Mouse (Mus musculus) adrenal gland (tissue): ENCODE measurements around the gene Mxd4.

Experiments used
- intact Hi-C: fragments of 180-260 bp; cut with DNase I; formaldehyde crosslinking; loops from one replicate; pipeline ENCODE4 v1.15.1; 2025

Gene Mxd4

DNA sequence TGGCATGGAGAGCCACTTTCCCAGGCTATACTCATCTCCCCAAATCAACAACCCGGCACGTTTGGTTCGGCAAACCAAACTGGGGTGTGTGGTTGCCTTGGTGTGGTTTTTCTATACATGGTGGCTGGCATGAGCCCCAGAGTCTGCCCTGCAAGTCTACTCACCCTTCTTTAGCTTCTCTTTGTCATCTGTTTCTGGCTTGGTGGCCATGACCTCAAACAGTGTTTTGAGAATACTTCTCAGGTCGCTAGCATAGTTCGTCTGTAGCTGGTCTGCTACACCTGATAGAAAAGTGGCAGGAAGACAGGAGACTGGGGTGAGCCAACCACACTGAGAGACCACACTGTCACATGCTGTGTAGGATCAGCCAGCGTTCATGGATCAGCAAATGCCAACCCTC is 11.1 kb upstream of the Mxd4 start:
- intact Hi-C loops = no loop called here

DNA sequence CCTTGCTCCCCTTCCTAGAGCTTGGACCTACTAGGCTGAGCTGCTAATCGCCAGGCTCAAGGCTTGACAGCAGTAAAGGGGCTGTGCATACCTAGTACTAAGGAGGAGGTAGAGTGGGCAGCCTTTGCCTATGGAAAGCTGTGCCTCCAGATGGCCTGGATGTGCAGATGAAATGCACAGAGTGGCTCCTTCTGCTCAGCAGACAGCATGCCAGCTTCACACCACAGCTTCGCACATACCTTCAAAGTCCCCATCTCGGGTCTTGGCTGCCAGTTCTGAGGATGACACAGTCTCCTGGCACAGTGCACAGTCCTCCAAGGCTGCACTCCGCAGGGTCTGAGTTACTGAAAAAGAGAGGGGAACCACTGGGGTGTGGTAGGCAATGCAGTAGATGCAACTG is 9.7 kb upstream of the Mxd4 start:
- intact Hi-C loops = no loop called here

DNA sequence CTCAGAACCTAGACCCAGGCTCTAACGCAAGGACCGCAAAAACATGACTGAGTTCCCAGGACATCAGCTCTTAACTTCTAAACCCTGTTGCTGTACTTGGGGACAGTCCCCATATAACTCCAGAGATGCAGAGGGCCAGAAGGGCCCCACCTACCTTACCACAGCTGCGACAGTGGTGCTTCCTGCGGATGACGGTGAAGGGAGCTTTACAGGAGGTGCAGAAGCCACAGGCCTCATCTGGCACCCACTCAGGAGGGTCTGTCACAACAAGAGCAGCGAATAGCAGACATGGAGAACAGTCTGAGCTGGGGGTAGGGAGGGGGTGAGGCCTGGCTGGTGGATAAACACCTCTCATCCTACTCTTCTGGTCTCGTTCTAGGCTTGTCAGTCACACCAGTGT is 8.9 kb upstream of the Mxd4 start:
- intact Hi-C loops = no loop called here

DNA sequence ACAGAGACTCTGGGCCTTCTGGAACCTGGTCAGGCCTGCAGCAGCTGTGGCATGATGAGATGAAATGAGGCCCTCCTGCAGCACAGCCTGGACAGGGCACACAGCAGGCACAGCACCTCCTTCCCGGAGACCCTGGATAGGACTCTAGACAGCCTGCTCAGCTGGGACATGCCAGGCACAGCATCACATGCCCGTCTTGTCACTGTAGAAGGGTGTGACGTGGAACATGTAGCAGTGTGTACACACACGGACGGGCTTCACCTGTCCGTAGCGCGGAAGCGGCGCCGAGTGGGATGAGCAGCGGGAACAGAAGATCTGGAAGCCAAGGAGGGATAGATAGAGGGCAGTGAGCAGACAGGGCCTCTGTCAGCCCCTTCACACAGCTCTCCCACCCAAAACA is 8.3 kb upstream of the Mxd4 start:
- intact Hi-C loops = no loop called here

DNA sequence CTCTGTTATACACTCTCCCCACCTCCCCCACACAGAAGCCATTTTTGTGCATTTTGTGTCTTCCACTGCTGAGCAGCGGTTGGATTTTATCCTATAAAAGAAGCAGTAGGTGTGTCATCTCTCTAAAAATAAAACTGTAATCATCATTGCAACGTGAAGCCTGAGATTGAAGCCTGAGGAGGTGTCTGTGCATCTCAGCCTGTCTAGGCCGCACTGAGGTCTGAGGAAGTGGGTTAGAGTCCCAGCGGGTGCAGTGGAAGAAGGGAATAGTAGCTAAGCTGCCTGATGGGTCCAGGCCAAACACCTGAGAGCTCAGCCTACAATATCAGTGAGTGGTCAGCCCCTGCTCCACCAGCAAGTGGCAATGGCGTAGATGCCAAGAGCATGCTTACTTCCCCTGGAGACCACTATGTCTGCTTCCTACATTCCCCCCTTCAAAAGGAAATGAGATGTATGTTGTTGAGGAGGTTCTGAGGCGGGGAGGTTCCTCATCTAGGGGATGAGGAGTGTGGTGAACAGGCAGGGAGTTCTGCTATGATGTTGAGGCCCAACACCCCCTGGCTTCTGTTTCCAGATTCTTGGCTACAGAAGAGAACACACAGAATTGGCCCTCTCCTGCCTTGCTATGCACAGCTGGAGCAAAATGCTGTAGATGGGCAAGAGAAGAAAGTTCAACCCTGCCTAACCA is 7.6 kb upstream of the Mxd4 start:
- intact Hi-C loops = no loop called here

DNA sequence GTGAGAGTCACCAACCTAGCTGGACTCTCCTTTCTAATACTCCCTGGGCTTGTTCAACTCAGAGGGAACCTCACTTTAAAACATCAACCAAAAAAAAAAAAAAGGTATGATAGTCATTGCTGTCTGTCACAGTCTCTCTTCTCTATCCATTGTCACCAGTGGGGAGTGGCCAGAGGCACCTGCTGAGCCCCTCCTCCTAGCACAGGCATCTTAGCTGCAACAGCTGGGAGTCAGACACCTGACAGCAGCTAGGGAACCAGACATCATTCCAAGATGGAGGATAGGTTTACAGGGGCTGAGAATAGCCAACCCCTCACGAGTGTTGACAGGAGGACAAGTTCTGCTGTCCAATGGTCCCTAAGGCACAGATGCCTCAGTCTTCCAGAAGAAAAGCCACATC is 6.9 kb upstream of the Mxd4 start:
- intact Hi-C loops = no loop called here

DNA sequence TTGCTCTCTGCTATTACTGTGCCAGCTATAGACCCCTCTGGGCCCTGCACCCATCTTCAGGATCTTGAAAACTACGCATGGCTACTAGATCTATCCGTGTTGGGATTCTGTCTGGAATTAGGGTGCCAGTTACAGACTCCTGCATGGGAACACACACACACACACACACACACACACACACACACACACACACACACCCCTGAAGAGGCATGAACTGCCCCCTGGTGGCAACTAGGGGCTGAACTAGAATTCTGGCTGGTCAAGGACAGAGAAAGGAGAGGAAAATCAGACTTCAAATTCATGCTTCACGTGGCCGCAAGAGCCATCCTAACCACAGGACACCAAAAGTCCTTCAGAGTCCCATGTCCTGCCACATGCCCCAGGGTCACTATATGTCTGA is 4.3 kb upstream of the Mxd4 start:
- intact Hi-C loops = no loop called here

DNA sequence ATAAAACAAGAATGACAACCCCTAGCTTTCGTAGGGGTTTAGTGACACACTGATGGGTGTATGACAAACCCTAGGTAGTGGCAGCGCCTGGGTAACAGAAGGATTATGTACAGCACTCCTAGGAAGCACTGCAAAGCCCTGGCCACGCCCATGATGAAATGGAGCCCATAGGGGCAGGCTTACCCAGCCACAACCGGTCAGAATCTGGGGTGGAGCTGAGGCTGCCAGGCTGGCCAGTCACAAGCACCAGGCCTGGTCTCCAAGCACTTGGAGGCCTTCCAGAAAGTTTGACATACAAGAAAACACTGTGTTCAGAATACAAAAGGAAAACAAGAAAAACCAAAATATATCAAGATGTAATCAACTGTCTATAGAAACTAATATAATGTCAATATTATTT is 3.5 kb upstream of the Mxd4 start:
- intact Hi-C loops = no loop called here

DNA sequence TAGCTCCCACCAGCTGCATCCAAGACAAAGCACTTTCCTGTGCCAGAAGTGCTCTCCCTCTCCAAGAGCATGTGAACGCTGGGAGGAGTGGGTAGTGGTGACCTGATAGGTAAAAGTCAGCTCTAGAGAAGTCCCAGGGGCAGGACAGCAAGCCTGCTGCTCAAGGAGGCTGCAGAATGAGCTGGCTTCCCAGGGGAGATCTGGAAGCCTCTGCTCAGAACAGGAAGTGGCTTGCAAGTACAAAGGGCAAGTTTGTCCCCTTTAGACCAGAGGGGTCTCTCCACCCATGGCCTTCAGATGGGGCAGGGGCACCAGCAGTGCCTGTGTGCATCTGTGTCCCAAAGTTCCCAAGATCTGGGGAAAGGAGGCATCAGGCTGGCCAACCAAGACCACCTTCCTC is 2.0 kb upstream of the Mxd4 start:
- intact Hi-C loops = no loop called here

DNA sequence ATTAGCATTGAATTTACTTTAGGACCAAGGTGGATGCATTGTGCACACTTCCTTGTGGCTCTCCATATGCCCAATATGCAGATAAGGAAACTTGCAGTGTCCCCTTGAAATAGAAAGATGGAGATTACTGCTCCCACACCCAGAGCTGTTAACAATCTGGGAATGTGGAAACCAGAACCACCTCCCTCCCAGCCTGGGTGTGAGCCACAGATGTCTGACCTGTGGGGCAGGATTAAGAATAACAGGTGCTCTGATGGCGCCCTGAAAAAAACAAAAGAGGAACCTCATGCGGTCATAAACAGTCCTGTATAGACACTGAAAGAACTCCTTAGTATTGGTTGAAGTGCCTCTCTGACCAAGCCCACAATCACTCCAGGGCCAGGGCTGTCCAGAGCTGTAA is 1.3 kb upstream of the Mxd4 start:
- intact Hi-C loops = no loop called here

DNA sequence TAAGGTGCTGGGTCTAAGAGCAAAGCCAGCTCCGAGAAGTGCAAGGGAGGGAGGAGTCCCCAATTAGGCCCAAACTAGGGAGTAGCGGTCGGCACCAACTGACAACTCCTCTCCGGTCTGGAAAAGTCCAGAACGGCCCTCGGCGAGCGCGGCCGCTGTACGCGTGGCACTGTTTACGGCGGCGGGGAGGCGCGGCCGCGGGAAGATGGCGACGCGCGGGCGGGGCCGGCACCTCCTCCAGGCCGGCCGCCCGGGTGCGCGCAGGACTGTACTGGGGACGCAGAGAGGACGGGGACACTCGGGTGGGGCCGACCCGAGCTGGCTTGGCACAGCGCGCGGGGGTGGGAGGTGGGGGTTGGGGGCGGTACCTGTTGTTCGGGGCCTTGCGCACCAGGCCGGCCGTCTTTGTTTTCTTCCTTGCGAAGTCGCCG is 544 bp downstream of the Mxd4 start:
- intact Hi-C loops = no loop called here

DNA sequence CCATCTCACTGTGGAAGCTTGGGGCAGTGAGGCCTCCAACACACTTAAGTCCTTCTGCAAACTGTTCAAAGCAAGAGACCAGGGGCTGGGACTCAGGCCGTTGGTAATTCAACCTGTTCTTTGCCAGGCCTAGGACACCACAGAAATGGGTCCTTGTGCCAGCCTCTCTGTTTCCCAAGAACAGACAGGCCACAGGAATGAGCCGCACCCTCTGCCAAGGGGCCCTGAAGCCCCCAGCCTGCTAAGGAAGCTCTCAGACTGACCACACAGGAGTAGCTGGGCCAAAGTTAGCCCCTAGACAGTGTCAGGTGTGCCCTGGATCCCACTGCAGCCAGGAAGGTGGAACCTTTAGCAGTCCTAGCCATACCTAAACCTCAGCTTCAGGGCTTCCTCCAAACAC is 1.1 kb downstream of the Mxd4 start:
- intact Hi-C loops = no loop called here

DNA sequence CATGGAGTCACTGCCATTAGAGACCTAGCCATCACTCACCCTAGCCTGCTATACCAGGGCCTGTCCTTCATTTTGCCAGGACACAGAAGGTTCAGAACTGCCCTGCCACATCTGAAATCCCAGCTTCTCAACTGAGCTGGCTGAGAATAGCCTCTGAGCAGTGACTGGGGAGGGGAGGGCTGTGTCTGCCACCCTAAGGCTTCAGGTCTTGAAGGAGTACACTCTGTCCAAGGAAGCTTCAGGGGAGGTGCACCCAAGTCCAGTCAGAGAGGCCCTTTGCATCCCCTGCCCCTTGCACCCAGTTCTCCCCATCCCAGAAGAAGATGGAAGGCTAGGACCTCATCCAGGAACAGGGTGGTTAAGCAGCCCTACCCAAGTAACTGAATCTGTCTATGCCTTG is 1.7 kb downstream of the Mxd4 start:
- intact Hi-C loops = no loop called here

DNA sequence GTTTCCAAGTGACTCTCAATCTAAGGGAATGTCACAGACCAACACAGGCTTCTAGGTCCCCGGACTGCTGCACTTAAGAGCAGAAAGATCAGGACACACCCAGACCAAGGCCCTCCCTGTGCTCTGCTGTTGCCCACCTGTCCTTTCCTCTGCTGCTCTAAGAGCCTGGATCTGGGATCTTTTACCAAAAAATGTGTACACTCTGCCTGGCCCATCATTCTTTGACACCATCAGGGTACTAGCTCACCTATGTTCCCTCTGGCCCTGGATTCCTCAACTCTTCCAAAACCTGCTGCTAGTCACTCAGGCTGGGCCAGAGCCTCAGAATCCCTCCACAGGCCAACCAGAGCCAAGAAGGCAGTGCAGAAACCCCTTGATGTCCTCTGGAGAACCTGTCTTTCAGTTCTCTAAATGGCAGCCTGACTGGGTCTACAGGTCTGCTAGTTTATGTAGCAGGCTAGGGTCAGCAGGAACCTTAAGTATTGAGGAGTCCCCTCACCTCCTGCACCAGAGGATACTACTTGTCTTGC is 2.4 kb downstream of the Mxd4 start:
- intact Hi-C loops = no loop called here

DNA sequence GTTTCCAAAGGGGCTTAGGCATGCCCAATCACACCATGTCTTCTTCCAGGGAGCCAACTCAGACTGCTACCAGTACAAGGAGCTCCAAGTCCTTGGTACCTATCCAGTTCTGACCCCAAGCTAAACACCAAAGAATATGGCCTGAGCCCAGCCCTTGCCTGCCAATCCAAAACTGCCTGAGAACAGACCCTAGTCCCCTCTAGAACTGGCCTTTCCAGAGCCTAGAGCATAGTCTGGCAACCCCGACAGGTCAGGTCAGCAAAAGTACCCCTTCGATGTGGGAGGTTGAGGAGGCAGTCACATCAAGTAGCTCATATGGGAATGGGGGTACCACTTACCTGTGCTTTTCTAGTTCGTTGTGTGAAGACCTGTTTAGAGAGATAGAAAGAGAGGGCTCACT is 3.5 kb downstream of the Mxd4 start:
- intact Hi-C loops = no loop called here

DNA sequence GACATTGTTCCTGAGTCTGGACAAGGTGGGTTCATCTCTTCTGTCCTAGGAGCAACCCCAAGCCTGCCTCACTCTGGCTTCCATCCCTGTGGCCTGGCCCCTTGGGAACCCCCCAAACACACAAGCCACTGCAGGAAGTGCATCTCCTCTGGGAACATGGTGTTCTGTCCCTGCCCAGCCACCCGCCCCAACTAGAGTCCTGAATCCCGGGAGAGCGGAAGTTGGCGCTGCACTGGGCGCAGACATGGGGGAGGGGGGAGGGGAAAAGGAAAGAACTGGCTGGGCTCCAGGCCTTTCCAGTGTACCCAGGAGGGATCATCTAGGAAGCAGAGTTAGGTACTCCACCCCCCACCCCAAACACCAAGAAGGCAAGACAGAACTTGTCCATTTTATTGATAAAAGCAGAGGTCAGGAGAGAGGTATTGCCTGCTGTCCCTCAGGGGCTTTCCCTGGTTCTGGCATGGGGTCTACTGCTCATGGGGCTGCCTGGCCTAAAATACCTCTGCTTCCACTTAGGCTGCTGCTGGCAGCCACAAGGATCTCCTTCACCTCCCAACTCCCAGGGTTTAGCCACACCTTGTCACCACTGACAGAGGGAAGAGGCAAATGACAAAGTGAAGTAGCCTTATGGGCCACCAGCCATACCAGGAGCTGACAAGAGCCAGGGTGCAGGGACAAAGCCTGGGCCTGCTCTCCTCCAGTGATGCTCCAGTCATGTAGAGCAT is 4.2 kb downstream of the Mxd4 start:
- intact Hi-C loops = no loop called here

DNA sequence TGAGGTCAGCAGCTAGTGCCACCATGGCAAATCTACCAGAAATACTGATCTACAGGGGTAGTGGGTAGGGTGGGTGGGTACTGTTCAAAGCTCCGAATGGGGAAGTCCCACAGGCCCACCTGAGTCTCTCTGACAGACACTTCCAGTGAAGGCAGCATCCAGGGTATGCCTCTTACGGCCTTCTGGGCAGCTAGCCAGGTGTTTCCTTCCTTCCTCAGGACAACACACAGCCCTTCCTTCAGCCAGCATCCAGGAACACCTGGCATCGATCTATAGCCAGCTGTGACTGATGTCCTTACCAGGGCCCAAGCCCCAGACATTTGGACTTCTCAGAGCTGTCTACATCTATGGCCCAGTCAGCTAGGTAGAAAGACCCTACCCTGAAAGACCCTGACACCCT is 5.0 kb downstream of the Mxd4 start:
- intact Hi-C loops = no loop called here

DNA sequence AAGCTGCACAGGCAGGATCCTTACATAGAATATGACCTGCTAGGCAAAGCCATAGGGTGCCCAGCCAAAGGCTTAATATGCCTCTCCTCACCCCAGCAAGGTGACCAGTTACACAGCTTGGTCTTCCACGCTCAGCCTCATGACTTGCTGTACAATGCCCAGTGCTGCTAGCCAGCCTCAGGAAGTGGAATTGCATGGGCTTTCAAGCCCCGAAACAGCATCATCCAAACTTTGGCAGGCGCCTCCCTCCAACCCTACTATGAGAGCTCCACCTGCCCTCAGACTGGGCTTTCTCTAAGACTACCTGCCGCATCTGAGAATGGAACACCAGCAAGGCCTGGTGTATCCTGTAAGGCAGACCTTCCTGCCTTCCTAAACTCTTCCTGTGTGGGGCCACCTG is 9.7 kb downstream of the Mxd4 start:
- intact Hi-C loops = no loop called here

DNA sequence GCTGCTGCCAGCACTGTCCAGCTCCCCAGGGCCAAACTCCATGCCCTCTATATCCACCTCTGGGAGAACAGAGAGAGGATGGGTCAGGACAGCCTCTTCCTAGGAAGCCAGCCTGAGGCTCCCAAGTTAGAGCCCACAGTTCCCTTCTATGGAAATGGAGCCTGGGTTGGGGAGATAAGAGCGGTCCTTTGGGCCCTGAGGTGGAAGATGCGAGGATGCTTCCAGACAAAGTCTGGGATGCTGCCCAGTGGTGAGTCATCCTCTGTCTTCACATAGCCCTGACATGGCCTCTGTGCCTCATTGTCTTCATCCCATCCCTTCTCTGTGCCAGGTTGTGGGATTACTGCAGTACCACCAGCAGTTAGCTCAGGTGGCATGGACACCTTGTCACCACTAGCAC is 10.4 kb downstream of the Mxd4 start:
- intact Hi-C loops = no loop called here

DNA sequence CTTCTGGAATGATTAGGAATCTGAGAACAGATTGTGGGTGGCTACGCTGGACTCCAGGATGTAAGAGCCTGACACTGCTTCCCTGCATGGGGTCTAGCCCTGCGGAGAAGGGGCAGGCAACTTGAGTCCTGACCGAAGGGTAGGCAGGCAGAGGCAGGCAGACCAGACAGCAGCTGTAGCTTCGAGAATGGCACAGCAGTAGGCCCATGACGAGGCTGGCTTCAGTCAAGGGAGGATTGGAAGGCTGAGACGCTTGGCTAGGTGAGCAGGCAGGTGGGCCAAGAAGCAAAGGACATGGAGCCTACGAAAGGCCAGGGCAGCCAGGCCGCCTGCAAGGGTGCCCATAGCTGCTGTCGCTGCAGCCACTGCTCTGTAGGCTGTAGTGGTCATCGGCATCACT is 10.8 kb downstream of the Mxd4 start:
- intact Hi-C loops = no loop called here

DNA sequence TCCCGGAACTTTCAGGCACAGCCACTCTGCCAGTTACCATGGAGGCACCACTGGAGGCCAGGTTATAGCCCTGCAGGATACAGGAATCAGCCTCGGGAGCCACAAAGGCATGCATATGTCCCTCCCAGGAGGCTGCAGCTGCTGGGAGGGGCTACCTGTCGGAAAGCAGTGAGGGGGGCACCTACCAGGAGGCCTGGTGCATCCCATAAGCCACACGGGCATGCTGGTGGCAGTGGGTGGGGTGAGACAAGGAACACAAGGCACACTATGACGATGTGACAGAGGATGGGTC is 12.2 kb downstream of the Mxd4 start:
- intact Hi-C loops = no loop called here

DNA sequence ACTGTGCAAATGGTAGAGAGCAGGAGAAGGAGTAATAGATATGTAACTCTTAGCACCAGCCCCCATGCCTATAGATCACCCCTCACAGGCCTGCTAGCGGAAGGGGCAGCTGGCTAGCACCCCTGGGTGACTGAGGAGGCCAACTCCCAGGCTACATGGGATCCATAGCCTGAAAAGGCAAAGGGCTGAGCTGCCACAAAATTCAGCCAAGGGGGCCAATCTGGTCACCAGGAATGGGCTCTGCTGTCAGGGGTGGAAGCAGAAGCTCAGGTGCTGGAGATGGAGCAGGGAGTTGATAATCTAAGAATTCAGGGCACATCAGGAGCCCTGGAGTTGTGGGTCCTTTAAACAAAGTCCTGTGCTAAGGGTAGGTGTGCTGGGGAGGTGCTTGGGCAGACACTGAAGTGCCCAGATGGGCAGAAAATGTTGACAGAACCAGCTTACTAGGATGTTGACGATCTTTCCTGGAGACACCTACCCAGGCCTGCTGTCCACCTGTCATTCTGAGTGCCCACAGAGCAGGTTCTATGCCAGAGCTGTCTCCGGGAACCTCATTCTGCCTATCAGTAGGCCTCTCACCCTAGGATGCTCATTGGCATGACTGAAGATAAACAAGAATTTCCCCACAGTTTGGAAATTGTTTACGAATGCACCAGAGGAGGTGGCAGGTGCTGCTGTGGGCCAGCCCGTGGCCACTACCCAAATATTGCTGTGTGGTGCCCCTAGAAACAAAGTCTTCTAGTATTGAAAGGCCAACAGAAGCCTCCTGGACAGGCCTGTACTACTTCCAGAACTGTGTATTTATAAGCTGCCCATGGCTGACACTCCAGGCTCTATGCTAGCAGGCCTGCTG is 12.7 kb downstream of the Mxd4 start:
- intact Hi-C loops = no loop called here
